Comparison of ENCODE assay signal across 10 mouse cellular contexts in the genomic region with DNA sequence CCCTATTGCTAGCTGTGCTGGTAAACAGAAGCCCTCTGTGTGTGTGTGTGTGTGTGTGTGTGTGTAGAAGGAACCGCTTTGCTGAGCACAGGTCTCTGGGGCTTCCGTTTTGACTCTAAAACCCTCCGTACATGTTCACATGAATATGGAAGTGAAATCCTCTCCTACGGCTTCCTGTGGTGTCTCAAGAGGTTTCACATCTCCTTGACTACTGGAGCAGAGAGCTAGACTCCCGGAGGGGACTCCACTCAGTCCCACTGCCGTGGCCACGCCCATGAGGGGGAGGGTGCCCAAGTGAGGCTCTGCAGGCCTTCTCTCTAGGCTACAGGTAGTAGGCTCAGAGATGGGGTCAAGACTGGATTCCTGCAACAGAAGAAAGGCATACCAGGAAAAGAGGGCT. TPM values are rescaled to one million over a fixed set of nuclear protein-coding genes. Genes with fewer than 3 reads are reported as not detected.
DNase-seq lines count a peak whose midpoint lies in the region; ATAC-seq lines count a peak whose summit lies in the region.
"Had no signal": no experiment of that assay in that cellular context is flagged by ENCODE, and none has a peak within 500 bp of the region (broad histone marks: within the 10 kb centered on the region; RNA-seq: fewer than 3 reads in every experiment).

A gene (plus strand): TSS at position 275 of the 400 bp plus-strand sequence.

- peak; percentile 72; the same call in 1 of the 2 replicates for ATAC-seq in lung, embryonic 15.5 days (ENCODE audit: borderline replicate concordance, extremely low read depth, low FRiP score, low TSS enrichment)

- 20% methylated on average over 7 of the region's 7 CpGs for WGBS in lung, embryonic 15.5 days
- WGBS in limb, embryonic 10.5 days = 48% methylated on average over 7 of the region's 7 CpGs

- H3K4me2 ChIP-seq in lung, embryonic 15.5 days = peak within 1 kb of the TSS; percentile 18; the same call in 1 of the 2 replicates
- H3K4me2 ChIP-seq: neural tube, embryonic 13.5 days had no signal

- intact Hi-C loops in heart, postnatal 25 days (cut with DNase I) = no loop called here

- no peak within 1 kb of the TSS for H3K9ac ChIP-seq in lung, embryonic 15.5 days
- H3K9ac ChIP-seq: neural tube, embryonic 13.5 days had no signal

- H3K4me1 ChIP-seq in lung, embryonic 15.5 days = peaks cover 19% of the 10 kb centered on the region
- H3K4me1 ChIP-seq in limb, embryonic 10.5 days = peaks cover 25% of the 10 kb centered on the region

- DNase-seq in CD4-positive helper T cell, adult 2 months (ENCODE audit: low read depth, low spot score) = peak; percentile 78
- peak; percentile 90 for DNase-seq in MEL-GATA-1-ER (ENCODE audit: extremely low read depth, low read depth)
- peak; percentile 56 for DNase-seq in heart, postnatal 25 days (ENCODE audit: low spot score)
- peak; percentile 98 for DNase-seq in splenic B cell, adult 2 months (ENCODE audit: low read depth, low spot score)
- no peak for DNase-seq in embryo, embryonic 10 days (ENCODE audit: low spot score)
- DNase-seq in limb, embryonic 10.5 days (ENCODE audit: low spot score) = no peak
- no peak for DNase-seq in left cerebral cortex, adult 9 months (ENCODE audit: low spot score in 2 of 2)

- H3K9me3 ChIP-seq in lung, embryonic 15.5 days = no peaks in the 10 kb centered on the region
- H3K9me3 ChIP-seq in limb, embryonic 10.5 days (replicated peaks) = no peaks in the 10 kb centered on the region
- H3K9me3 ChIP-seq: neural tube, embryonic 13.5 days had no signal

- H3K27me3 ChIP-seq in lung, embryonic 15.5 days = peaks cover 33% of the 10 kb centered on the region
- H3K27me3 ChIP-seq in splenic B cell, adult 2 months (ENCODE audit: control insufficient read depth, insufficient read depth, low read length, poor library complexity, severe bottlenecking) = no peaks in the 10 kb centered on the region
- H3K27me3 ChIP-seq in limb, embryonic 10.5 days (ENCODE audit: low read depth, poor library complexity, severe bottlenecking) = peaks cover 36% of the 10 kb centered on the region

- peak within 1 kb of the TSS; percentile 56 for H3K27ac ChIP-seq in lung, embryonic 15.5 days
- no peak within 1 kb of the TSS for H3K27ac ChIP-seq in limb, embryonic 10.5 days
- H3K27ac ChIP-seq: neural tube, embryonic 13.5 days had no signal

- no peaks in the 10 kb centered on the region for H3K36me3 ChIP-seq in lung, embryonic 15.5 days
- peaks cover 23% of the 10 kb centered on the region for H3K36me3 ChIP-seq in splenic B cell, adult 2 months (ENCODE audit: control insufficient read depth, insufficient read depth, low read length, poor library complexity, severe bottlenecking)
- no peaks in the 10 kb centered on the region for H3K36me3 ChIP-seq in limb, embryonic 10.5 days
- H3K36me3 ChIP-seq: neural tube, embryonic 13.5 days had no signal

- H3K4me3 ChIP-seq in lung, embryonic 15.5 days = no peak within 1 kb of the TSS
- H3K4me3 ChIP-seq in limb, embryonic 10.5 days = no peak within 1 kb of the TSS
- H3K4me3 ChIP-seq: erythroblast, embryonic 14.5 days; neural tube, embryonic 13.5 days had no signal

RNA-seq across cellular contexts. Expression of the gene that starts here (rescaled TPM):
- total RNA-seq in heart, postnatal 25 days (2021) = 1 to 10 TPM in 1 of 2 experiments, under 1 TPM in 1; 0.91 to 1.6 TPM
- 1.8 and 1.9 TPM in 2 replicates for polyA plus RNA-seq in lung, embryonic 15.5 days (2015; fragmentation: Nextera tagmentation; extraction: Ambion mirVana)
- polyA plus RNA-seq in limb, embryonic 10.5 days (2016; fragmentation: Nextera tagmentation; extraction: Ambion mirVana) = 0.18 and 0.40 TPM in 2 replicates
- polyA plus RNA-seq: erythroblast, embryonic 14.5 days; neural tube, embryonic 13.5 days had no signal

Comparison
In these comparisons a context has a peak if more than half of its experiments do, and no peak if none do; other contexts are left out.
1. DNase-seq: peak in CD4-positive helper T cell, adult 2 months (single experiment), MEL-GATA-1-ER (single experiment), heart, postnatal 25 days (single experiment) and splenic B cell, adult 2 months (single experiment); none in embryo, embryonic 10 days (single experiment), limb, embryonic 10.5 days (single experiment) and left cerebral cortex, adult 9 months (0 of 2).